Mouse (Mus musculus) cerebellum, adult 9-11 months (tissue): ENCODE measurements around the gene 2410002F23Rik.
A peak's percentile ranks its signal among the peaks of the same experiment; 100 is the strongest.
"Not testable (repeated sequence)": the region's sequence is repeated elsewhere in the genome, so short reads cannot be mapped to it uniquely, and the experiment has no call there.

Experiments
- DNase-seq: peaks from one replicate; pipeline ENCODE4 v3.0.0; 2022

Gene 2410002F23Rik

DNA sequence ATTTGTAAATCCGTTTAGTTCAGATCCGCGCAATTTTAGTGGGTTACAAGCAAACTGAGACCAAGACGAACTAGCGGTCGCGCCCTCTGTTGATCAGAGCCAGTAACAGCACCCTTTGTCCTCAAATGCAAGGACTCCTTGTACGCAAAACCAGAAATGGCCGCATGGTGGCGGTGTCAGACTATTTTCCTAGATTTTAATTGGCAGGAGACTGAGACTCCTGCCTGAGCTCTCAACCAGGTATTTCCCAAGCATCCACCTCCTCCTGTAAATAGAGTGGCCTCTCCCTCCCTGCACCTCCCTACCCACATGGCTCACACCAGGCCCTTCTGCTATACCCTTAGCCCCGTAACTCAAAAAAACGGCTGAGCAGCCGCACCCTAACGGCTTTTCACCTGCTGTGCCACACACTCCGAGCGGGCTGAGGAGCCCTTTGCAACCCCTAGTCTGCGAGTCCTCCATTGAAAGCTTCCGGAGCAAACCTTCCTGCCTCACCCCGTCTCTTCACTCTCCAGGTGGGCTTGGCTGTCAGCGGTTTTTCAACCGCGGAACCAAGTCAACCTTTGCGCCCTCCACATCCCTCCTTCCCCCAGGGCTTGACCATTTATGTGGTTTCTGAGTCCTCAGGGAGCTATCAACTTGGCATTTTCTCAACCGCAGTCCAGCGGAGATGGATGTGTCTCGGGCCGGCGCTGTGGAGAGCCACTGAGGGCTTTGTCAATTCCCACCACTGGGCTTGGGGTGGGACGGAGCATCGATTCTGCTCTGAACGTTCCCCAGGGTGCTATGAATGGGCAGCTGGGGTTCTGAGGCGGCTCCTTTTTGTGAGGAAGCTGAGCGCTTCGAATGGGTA, 16.5 kb downstream of the 2410002F23Rik start:
- peak; percentile 95 for DNase-seq

DNA sequence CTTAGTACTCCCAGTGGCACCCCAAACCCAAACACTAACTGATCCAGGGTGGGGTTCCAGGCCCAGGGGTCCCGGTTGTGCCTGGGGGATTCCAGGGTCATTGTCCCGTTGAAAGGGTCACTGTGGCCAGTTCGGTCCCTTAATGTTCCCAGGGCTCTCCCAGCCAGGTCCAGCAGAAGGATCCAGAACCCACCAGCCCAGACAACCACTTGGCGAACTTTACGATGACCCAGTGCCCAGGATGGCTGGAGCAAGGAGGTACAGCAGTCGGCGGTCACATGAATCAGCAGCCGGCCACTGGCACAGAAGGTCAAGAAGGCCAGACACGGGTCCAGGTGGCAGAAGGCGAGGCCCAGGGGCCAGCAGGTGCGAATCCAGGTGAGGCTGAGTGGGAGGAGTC, 21.6 kb downstream of the 2410002F23Rik start:
- no peak for DNase-seq

DNA sequence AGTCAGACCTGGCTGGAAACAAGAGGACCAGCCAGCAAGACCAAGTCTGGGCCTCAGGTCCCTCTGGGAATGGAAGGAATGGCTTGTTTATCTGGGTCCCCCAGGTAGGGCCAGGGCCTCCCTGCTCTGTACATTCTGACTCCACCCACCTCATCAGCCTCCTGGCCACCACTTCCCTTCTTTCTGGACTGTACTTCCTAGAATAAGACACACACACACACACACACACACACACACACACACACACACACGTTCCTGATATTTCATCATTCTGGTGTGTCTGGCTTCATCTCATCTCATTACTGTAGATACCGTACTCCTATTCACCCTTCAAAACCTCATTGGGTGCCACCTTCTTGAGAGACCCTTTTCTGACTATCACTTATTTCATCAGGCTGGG, 22.9 kb downstream of the 2410002F23Rik start:
- no peak for DNase-seq

DNA sequence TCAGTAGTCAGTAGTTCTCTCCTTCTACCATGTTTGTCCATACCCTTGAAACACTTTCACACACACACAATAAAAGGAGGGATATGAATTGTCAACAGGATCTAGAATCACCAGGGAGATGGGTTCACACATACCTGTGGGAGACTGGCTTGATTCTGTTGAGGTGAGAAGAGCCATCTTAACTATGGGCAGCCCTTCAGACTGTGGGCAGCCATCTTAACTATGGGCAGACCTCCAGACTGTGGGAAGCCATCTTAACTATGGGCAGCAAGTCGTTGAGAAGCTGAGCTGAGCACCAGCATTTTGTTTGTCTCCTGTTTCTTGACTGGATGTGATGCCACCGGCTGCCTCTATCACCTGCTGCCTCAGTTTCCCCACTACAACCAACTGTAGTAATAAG, 24.8 kb downstream of the 2410002F23Rik start:
- no peak for DNase-seq

DNA sequence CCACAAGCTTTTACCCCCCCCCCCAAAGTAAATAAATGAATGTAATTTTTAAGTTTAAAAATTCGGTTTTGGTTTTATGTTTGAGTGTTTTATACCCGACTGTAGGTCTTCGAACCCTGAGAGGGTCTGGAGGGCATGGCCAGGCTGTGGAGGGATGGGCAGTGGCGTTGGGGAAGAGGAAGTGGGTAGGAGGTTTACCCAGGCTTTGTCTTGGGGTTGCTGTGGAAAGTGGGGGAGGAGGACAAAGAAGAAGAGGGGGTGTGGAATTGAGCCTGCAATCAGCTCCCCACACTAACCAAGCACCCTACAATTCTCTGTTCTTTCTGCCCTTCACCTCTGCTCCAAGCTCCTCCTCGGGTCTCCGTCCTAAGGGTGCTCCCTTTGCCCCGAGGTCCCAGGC, 26.0 kb downstream of the 2410002F23Rik start:
- DNase-seq: no peak

DNA sequence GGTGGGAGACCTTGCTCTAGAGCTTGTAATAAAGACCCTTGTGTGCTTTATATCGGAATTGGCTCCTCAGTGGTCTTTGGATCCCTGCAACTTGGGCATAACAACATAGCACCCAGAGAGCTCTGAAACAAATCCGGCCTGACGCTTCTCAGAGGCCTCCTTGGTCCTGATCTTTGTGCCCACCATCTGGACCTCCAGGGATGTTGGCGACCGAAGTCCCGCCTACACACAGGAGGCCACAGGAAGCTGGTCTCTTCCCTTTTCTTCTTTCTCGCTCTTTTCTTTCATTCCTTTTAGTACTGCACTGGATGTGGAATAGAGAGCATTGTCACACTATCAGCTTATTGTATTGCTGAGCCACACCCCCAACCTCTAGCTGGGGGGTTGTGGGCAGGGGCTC, 26.9 kb downstream of the 2410002F23Rik start:
- no peak for DNase-seq

DNA sequence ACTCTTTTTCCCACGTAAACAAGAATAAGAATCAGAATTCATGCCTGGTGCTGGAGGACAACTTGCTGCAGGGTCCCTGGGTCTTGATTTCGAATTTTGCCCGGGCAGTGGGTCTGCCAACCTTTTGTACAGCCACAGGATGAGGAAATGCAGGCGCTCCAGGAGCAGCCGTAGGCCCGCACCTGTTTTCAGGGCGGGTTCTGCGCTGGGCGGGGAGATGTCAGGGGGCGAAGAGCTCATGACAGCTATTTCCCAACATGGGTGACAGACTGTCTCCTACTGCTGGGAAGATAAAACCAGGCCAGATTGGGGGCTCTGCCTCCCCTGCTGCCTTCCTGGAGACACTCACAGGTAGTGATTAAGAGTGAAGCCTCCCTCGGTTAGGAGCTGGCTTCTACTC, 27.6 kb downstream of the 2410002F23Rik start:
- DNase-seq: no peak

DNA sequence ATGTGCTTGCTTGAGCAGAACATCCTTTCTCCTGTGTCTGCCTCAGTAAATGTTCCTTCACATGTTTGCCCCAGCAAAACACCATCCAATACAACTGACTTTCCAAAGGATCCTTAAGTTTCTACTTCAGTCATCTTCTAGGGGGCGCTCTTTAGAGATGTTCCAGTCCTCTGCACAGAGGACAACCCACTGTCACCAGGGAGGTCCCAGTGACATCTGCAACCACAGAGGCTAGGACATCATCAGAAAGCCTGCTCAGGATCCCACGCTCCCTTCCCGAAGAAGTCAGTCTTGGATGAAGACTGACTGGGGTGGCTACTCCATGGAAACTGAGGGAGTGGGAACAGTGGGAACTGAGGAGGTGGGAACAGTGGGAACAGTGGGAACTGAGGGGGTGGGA, 29.0 kb downstream of the 2410002F23Rik start:
- no peak for DNase-seq

DNA sequence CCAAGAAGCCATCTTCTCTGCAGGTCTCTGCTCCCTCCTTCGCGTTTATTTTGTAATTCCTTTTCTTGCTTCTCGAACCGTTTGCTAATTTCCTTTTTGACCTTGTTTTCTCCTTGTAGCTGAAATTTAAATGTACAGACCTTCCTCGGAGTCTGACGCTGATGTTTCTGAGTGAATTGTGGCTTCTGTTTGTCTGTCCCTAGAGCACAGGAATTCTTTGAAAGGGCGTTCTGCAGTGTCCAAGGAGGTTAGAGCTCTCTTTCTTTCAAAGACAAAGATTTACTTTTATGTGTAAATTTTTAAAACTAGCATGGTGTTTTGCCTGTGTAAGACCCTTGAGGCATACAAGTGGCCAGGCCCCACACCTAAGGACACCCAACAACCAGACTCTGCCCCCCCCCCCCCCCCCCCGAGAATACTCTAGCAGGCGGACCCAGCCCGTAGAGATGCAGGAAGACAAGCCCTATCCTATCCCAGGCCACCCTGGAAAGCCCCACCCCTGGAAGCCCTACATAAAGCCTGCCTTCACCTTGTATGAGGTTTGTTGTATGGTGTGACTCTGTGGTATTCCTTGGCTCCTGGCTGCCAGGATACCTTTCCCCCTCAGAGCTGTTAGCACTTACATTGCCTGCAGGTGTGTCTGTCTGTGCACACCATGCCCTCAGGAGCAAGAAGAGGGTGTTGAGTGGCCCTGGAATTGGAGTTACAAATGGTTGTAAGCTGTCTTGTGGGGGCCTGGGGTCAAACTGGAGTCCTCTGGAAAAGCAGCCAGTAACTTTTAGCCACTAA, 30.1 kb downstream of the 2410002F23Rik start:
- DNase-seq: no peak

DNA sequence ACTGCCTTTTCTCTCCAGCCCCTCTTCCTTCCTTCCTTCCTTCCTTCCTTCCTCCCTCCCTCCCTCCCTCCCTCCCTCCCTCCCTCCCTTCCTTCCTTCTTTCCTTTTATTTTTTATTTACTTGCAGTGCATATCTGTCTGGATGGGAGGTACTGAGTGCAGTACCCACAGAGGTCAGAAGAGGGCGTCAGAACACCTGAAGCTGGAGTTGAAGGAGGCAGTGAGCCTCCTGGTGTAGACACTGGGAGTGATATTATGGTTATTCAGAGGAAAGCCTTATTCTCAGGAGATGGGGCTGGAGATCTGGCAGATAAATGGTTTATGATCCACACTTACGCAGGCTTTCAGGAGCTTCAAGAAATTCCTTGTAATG, 30.7 kb downstream of the 2410002F23Rik start:
- DNase-seq: peak; percentile 73

DNA sequence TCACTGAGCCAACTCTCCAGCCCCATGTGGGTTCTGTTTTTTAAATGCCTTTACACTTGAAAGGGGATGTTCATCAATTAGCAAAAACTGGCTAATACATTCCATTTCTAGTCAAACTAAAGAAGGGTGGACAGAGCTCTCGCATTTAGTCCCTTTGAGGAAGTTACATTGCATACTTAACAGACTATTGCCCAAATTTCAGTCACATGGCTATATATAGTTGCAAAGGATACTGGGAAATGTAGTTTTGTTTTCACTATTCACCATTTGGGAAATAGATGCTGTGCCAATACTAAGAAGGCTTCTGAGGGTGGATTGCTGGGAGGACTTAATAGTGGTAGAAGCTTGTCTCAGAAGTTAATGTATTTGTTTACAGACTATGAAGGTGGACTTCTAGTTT, 34.4 kb downstream of the 2410002F23Rik start:
- no peak for DNase-seq

DNA sequence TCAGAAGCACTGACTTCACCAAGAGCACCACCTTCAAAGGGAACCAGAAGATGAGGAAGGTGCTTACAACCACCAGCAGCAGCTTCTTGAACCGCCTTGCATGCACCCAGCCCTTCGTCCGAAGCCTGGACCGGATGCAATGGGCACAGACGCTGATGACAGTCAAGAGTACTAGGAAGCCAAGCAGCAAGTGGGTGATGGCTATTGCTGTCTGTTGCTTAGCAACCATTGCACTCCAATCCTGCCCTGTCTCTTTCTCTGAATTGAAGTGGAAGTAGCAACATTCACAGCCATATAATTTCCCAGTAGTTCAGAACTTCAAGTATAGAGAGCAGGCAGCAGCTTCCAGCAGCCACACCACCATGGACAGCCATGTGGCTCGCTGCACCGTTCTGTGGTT, 35.1 kb downstream of the 2410002F23Rik start:
- DNase-seq: no peak

DNA sequence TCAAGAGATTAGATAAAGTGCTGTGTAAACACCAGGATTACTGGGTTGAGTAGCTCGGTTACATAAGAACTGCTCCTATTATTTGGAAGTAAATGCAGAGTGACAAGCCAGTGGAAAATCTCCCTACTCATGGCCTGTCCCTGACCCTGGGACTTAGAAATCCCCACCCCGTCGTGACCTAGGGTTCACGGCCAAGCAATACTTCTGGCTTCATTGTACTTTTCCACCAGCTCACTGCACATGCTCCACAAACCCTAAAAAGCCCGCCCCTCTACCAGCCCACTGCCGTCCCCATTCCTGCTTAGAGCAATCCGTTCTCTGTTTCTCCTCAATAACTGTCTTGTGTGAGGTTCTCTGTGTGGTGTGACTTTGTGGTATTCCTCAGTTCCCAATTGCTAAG, 41.2 kb downstream of the 2410002F23Rik start:
- DNase-seq: no peak

DNA sequence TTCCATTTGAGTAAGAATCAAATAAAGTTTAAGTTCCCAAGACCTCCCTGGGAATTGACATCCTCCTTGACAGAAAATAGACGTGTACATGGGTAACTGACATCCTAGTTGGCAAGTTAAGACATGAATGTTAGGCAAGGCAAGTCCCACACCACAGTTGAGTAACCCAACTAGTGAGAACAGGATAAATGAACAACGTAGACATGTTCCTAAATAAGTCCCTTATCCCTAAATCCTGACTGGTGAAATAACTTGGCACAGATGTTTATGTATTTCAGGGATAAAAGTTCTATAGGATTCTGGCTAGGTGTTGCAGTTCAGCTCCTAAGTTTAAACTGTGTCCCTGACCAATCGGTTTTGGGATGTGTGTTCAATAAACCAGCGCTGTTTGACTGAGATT, 44.5 kb downstream of the 2410002F23Rik start:
- no peak for DNase-seq

DNA sequence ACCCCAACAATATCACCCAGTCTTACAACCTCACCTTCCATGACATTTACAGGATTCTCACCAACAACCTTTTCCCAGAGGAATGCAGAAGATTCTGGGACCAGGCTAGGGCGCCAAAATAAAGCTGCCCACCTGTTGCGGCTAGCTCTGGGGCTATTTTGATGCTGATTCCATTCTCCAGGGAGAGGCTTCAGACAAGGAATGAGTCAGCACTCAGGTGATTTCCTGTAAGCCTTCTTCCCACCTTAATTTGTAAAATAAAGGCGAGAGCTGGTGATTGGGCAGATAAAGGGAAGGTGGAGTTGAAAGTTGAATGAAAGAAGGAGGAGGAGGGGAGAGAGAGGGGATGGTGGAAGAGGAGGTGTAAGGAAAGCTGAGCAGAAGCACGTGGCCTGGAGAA, 44.9 kb downstream of the 2410002F23Rik start:
- DNase-seq: no peak

DNA sequence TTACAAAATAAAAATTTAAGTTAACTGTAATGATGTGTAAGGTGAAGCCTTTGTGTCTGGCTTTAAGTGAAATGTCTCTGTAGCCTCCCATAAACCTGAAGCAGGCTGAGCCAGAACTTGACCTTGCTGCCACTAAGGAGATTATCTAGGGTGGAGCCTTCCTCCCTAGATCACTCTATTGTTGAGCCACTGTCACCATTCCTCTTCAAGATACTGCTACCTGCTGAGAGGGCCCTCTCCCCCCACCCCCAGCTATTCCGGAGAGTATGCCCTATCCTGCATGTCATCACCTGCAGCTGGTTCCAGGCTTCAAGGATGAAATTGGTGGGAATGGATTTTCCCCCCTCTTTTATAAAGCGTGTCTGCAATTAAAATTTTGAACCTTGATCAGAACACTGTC, 51.0 kb downstream of the 2410002F23Rik start:
- DNase-seq: not testable (repeated sequence)
